Mouse (Mus musculus) forebrain, embryonic 10.5 days (tissue): ENCODE measurements at regions not wholly inside any gene's neighbourhood (a gene's known extent, or its start where the extent isn't known, plus 50 kb on each side); places are given as distances from the start of the nearest gene placed in this dataset.

Experiments
- DNase-seq: peaks from one replicate; pipeline ENCODE4 v3.0.0-alpha.2; 2017; ENCODE audit warnings: low spot score; ENCODE audit errors: extremely low spot score
- H3K27ac ChIP-seq: fragments of 300-500 bp; sonication (generic); 2 replicates; pipeline ENCODE4 v1.5.1; 2016; ENCODE audit warnings: mild to moderate bottlenecking
- H3K27me3 ChIP-seq: fragments of 300-500 bp; sonication (generic); 2 replicates; pipeline ENCODE4 v1.6.1; 2016; ENCODE audit warnings: mild to moderate bottlenecking; ENCODE audit not compliant: poor library complexity, severe bottlenecking
- H3K36me3 ChIP-seq: fragments of 300-500 bp; sonication (generic); replicated peaks from 2 replicates; pipeline ENCODE4 v1.6.1; 2016; ENCODE audit warnings: mild to moderate bottlenecking, moderate library complexity
- H3K4me1 ChIP-seq: fragments of 300-500 bp; sonication (generic); 2 replicates; pipeline ENCODE4 v1.6.1; 2016
- H3K4me3 ChIP-seq: fragments of 300-500 bp; sonication (generic); 2 replicates; pipeline ENCODE4 v1.5.1; 2016; ENCODE audit warnings: mild to moderate bottlenecking, moderate library complexity
- H3K9me3 ChIP-seq: fragments of 300-500 bp; sonication (generic); 2 replicates; pipeline ENCODE4 v1.6.1; 2016; ENCODE audit warnings: mild to moderate bottlenecking, moderate library complexity
- WGBS: fragments of 180-500 bp; shearing (Covaris S2); methylation state at CpG from one replicate; pipeline ENCODE4 v1.1.7; 2016; 5-methylcytosine and 5-hydroxymethylcytosine counted together

DNA sequence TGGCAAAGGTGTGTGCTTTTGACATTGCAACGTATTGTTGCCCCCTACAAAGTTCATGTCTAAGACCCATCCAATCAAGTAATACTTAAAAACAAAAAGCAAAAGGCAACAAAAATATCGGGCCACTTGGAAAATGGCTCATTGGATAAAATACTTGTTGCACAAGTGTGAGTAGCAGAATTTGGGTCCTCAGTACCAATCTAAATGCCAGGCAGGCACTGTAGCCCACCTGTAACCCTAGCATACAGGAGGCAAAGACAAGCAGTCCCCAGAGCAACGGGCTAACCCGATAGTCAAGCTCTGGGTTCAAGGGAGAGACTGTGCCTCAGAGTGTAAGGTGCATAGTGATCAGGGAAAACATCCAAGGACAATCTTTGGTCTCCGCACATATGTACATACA lies 167.8 kb downstream of the Spry2 start:
- Histone ChIP-seq H3K4me3 (no peak overlapping the region), H3K4me1 (peaks cover 52% of the 10 kb centered on the region), H3K27ac (no peak overlapping the region), H3K27me3 (no peaks in the 10 kb centered on the region), H3K36me3 (no peaks in the 10 kb centered on the region), H3K9me3 (no peaks in the 10 kb centered on the region)
- no peak for DNase-seq
- WGBS, result 90% methylated on average over 5 of the region's 5 CpGs

DNA sequence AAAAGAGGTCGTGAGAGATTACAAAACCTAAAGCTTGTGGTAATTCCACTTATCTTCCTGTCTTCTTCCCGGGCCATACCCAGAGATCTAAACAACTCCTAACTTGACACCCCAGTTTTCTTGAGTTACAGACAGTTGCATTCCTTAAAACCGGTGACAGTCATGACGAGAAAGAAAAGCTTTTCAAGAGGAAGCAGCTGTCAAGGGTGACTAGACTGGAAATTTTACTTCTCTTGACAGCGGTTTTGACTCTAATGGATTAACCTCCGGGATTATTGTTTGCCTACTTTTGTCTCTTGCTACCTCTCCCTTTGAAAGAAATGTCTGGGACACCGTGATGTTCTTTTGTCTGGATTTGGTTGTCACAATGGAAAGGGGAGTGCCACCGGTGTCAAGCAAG lies 170.9 kb downstream of the Spry2 start:
- Histone ChIP-seq H3K27me3 (no peaks in the 10 kb centered on the region), H3K4me3 (no peak overlapping the region), H3K27ac (no peak overlapping the region), H3K4me1 (peaks cover 21% of the 10 kb centered on the region), H3K36me3 (no peaks in the 10 kb centered on the region), H3K9me3 (no peaks in the 10 kb centered on the region)
- no peak for DNase-seq
- WGBS, result 49% methylated on average over 8 of the region's 8 CpGs

DNA sequence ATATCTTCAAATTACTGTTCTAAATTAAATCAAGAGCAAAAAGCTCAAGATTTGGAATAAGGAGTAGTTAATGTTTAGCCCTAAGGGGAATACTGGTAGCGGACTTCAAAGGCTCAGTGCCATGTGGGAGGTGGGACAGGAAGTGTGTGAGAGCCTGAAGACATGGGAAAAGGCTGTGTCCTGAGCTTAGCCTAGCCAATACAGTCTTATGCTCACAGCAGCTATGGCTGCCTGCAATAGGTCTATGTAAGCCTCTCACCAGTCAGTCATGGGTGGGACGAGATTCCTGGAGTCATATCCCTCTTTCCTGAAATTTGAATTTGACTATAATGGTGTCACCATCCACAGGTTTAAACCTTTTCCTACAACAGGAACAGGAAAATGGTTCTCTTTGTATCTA lies 173.7 kb downstream of the Spry2 start:
- H3K36me3 ChIP-seq, result no peaks in the 10 kb centered on the region
- H3K27ac ChIP-seq, result no peak overlapping the region
- 83% methylated on average over 2 of the region's 2 CpGs for WGBS
- DNase-seq, result no peak
- no peaks in the 10 kb centered on the region for H3K27me3 ChIP-seq
- peaks cover 14% of the 10 kb centered on the region for H3K4me1 ChIP-seq
- H3K9me3 ChIP-seq, result no peaks in the 10 kb centered on the region
- no peak overlapping the region for H3K4me3 ChIP-seq

DNA sequence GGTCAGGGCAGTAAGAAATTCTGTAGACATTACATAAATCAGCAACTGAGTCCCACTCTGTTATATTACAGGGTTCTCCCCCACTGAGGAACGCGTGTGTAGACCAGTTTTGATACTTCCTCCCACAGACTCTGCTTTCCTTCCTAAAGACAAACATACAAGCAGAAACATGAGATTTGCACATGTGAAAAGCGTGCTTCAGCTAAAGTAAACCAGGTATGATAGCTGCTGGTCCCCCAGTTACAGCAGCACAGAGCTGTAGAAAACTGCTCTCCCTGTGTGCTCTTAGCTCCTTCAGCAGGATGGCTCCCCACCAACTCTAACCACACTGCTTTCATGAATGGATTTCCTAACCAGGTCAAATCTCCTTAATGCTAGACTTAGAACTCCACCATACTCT lies 175.0 kb downstream of the Spry2 start:
- Histone ChIP-seq H3K36me3 (no peaks in the 10 kb centered on the region), H3K4me3 (no peak overlapping the region), H3K27me3 (no peaks in the 10 kb centered on the region), H3K4me1 (peaks cover 12% of the 10 kb centered on the region), H3K27ac (no peak overlapping the region), H3K9me3 (no peaks in the 10 kb centered on the region; the same call in 1 of the 2 replicates)
- 90% methylated on average over 3 of the region's 3 CpGs for WGBS
- no peak for DNase-seq

DNA sequence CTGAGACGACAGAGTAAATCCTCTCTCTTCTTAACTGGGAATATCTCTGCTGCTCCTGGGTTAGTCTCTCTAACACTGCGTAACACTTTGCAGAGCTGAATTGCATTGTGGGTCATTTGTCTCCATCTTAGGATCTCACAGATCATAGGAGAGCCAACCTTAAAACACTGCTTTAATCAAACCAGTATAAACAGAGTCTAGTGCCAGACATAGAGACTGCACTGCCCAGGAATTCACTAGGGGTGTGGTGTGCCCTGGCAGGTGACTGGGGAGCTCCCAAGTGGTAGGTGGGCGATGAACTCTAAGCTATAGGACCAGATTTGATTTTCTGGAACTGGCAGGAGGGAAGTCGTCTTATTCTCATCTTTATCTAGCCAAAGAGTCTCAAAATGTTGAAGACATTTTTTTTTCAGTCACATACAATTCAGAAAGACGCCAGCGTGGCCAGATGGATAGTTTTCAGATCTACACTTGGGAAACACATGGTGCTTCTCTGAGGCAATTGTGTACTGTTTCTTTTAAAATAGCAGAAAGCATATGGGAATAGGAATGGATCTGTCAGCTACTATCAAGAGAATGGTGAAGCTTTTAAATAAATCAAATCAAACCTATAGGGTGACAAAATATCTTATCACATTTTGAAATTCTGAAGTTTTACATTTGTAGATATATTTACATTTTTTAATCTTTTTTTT lies 175.7 kb downstream of the Spry2 start:
- no peaks in the 10 kb centered on the region; the same call in 1 of the 2 replicates for H3K9me3 ChIP-seq
- no peak for DNase-seq
- no peak overlapping the region for H3K27ac ChIP-seq
- no peaks in the 10 kb centered on the region for H3K27me3 ChIP-seq
- 89% methylated on average over 6 of the region's 6 CpGs for WGBS
- no peak overlapping the region for H3K4me3 ChIP-seq
- peaks cover 6% of the 10 kb centered on the region for H3K4me1 ChIP-seq
- no peaks in the 10 kb centered on the region for H3K36me3 ChIP-seq

DNA sequence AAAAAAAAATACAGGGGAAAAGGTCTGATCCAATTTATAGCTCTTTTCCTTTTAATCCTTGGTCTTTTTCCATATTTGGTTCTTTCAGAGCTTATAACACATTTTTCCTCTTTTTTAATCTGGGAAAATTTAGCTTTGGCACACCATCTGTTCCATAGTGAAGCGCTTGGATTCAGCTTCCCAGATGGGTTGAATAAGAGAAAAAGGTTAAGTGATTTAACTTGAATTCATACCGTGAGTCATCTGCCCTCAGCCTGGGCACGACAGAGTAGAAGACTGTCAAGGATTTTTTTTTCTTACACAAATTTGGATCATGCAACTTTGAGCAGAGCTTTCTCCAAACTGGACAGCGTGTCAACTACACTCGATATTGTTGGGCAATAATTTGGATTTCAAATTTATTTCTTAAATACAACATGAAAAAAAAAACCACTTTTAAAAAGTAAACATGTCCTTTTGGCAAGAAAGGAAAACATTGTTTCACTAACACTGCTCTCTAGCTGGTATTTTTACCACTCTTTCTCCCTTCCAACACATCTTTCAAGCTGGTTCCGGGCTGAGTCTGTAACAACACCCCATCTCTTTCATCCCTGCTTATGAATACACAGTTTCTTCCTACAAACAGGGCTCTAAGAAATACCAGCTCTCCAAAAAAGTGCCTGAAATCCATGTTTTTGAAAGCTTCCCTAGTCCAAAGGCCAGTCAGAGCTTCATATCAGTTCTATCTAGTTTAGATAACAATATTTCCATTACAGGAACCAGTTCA lies 177.8 kb downstream of the Spry2 start:
- Histone ChIP-seq H3K4me3 (no peak overlapping the region), H3K27ac (no peak overlapping the region), H3K36me3 (no peaks in the 10 kb centered on the region), H3K27me3 (no peaks in the 10 kb centered on the region), H3K9me3 (no peaks in the 10 kb centered on the region; the same call in 1 of the 2 replicates), H3K4me1 (no peaks in the 10 kb centered on the region)
- WGBS, result 84% methylated on average over 6 of the region's 6 CpGs
- no peak for DNase-seq

DNA sequence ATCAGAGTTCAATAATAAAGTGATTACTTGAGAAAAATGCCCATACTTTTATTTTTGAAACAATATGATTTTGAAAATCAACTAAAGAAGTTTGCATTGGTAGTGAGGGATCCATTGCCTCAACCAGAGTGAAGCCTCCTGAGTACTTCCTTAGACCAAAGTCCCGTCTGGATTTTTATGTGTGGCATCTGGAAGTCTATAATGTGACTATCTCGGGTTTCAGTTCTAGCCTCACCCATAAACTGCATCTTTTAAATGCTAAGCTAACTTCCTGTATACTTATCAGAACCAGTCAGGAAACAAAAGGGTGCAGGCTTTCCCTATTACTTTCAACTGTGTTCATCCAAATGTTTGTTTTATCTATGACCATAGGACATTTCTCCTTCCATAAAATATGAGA lies 178.8 kb downstream of the Spry2 start:
- H3K4me3 ChIP-seq, result no peak overlapping the region
- no peaks in the 10 kb centered on the region; the same call in 1 of the 2 replicates for H3K9me3 ChIP-seq
- no peaks in the 10 kb centered on the region for H3K4me1 ChIP-seq
- no peaks in the 10 kb centered on the region for H3K36me3 ChIP-seq
- no peak for DNase-seq
- no peak overlapping the region for H3K27ac ChIP-seq
- no peaks in the 10 kb centered on the region for H3K27me3 ChIP-seq
- WGBS, result 74% methylated on average over 2 of the region's 2 CpGs

DNA sequence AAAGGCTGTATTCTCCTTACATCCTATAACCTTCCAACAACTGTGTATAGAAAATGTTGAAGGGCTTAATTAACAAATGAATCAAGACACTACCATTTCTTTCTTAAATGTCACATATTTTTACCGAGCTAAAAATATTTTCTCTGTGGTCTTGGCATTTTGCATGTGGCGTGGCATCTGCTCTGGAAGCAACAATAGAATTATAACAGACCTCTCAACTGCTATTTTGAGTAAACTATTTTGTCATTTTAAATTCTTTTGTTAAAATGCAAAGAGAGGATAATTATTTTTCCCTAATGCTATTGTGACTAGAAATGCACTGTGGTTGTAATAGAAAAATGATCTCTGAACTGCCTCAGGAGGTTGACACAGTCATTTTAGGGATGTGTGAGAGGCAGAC lies 187.9 kb downstream of the Spry2 start:
- H3K4me3 ChIP-seq, result no peak overlapping the region
- 87% methylated on average over 2 of the region's 2 CpGs for WGBS
- H3K27me3 ChIP-seq, result no peaks in the 10 kb centered on the region
- no peaks in the 10 kb centered on the region for H3K9me3 ChIP-seq
- no peaks in the 10 kb centered on the region for H3K4me1 ChIP-seq
- DNase-seq, result no peak
- H3K27ac ChIP-seq, result no peak overlapping the region
- no peaks in the 10 kb centered on the region for H3K36me3 ChIP-seq

DNA sequence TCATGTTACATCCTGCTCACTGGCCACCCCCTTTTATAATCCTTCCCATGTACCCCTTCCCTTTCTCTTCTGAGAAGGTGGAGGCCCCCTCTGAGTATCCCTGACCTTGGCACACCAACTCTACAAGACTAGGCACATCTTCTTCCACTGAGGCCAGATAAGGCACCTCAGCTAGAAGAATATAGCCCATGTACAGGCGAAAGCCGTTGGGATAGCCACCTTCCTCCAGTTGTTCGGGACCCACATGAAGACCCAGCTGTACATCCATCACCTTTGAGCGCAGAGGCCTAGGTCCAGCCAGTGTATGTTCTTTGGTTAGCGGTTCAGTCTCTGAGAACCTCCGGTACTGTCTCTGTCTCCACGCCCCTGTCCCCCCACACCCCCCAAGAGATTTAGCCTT lies 189.9 kb downstream of the Spry2 start:
- Histone ChIP-seq H3K36me3 (no peaks in the 10 kb centered on the region), H3K27ac (no peak overlapping the region), H3K4me3 (no peak overlapping the region), H3K9me3 (no peaks in the 10 kb centered on the region), H3K27me3 (no peaks in the 10 kb centered on the region), H3K4me1 (no peaks in the 10 kb centered on the region)
- 91% methylated on average over 7 of the region's 7 CpGs for WGBS
- no peak for DNase-seq

DNA sequence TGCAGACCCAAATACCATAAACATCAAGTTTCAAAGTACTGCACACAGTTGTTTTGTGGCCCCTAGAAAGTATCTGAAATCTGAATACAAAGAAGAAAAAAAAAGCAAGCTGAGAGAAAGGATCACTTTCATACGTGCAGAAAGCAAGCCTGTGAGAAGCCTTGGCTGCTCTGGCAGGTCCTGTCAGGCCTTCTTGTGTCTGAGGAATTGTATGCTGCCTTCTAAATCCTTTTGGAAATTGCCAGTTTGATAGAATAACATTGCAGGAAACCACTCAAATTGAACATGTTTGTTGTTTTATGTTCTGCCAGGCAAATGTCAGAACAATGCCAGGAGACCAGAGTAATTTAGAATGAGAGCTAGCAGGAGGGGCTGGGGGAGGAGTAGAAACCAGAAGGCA lies 198.0 kb downstream of the Spry2 start:
- no peak for DNase-seq
- no peaks in the 10 kb centered on the region for H3K9me3 ChIP-seq
- 32% methylated on average over 1 of the region's 1 CpGs for WGBS
- no peak overlapping the region for H3K4me3 ChIP-seq
- no peaks in the 10 kb centered on the region for H3K4me1 ChIP-seq
- H3K36me3 ChIP-seq, result no peaks in the 10 kb centered on the region
- H3K27ac ChIP-seq, result no peak overlapping the region
- H3K27me3 ChIP-seq, result no peaks in the 10 kb centered on the region

DNA sequence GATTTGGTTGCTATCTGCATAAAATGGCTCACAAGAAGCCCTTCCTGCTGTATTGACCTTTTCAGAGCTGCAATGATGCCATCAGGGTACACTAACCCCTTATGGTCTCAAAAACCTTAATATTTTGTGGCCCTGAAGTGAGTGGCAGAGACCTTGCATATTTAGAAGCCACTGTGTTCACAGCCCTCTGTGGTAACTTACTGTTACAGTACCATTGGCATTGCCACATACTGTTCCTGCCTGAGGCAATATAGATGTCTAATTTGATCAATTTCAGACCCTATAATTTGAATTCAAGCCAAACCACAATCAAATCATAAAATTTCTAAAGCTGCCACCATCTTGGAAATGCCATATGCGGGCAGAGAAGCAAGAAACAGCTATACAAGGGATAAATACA lies 198.5 kb downstream of the Spry2 start:
- no peaks in the 10 kb centered on the region for H3K9me3 ChIP-seq
- DNase-seq, result no peak
- H3K27me3 ChIP-seq, result no peaks in the 10 kb centered on the region
- no peak overlapping the region for H3K4me3 ChIP-seq
- H3K36me3 ChIP-seq, result no peaks in the 10 kb centered on the region
- no peak overlapping the region for H3K27ac ChIP-seq
- WGBS, result 90% methylated on average over 1 of the region's 1 CpGs
- no peaks in the 10 kb centered on the region for H3K4me1 ChIP-seq

DNA sequence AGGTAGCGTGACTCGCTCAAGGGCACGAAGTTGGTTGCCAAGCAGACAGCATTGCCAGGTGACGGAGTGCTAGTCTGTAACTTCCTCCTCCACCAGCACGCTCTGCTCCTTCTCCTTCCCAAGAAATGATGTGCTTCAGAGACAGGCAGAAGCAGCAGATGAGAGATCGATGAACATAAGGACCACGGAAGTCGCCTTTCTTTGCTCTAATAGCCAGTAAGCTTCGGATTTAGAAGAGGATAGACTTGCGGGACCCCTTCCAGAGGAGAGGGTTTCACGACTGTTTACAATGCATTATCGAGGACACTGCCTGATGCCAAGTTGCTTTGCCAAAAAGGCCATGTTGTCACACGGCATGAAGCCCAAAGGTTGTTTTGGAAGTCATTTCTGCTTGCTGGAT lies 199.2 kb downstream of the Spry2 start:
- no peaks in the 10 kb centered on the region for H3K27me3 ChIP-seq
- 90% methylated on average over 13 of the region's 13 CpGs for WGBS
- no peaks in the 10 kb centered on the region for H3K4me1 ChIP-seq
- no peak overlapping the region for H3K4me3 ChIP-seq
- H3K9me3 ChIP-seq, result no peaks in the 10 kb centered on the region
- H3K27ac ChIP-seq, result no peak overlapping the region
- DNase-seq, result no peak
- H3K36me3 ChIP-seq, result no peaks in the 10 kb centered on the region

DNA sequence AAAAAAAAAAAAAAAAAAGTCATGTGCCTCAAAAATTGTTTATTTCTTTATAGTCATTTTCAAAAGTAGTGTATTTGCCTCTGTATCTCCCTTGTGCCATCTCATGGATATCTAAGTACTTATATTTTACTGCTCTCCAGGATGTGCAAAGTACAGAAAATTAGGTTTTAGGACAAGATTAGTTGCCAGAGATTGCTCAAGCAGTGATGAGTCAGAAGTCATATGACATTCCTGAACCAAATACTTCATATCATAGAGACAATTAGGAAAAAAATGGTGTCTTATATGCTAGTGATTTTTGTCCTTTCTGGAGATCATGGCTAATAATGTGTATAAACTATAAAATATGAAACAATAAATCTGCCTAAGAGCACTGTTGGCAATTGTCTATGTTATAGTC lies 201.7 kb downstream of the Spry2 start:
- H3K9me3 ChIP-seq, result no peaks in the 10 kb centered on the region
- no peaks in the 10 kb centered on the region for H3K36me3 ChIP-seq
- no peak overlapping the region for H3K27ac ChIP-seq
- no peaks in the 10 kb centered on the region for H3K4me1 ChIP-seq
- no peaks in the 10 kb centered on the region for H3K27me3 ChIP-seq
- no peak for DNase-seq
- no peak overlapping the region for H3K4me3 ChIP-seq
